Mouse (Mus musculus) cerebellum, postnatal 36 days (tissue): Measurements from ENCODE around the gene Esyt1.
"Not testable (repeated sequence)": the region's sequence is repeated elsewhere in the genome, so short reads cannot be mapped to it uniquely, and the experiment has no call there.

Experiments used
- DNase-seq, 2 experiments: peaks; one replicate each; pipeline ENCODE4 v3.0.0; 2021 to 2022; ENCODE audit warnings: mixed read lengths in 2 of 2

Esyt1 gene

GRCm38 (mm10) chr10:128525671-128526308 lies at the start of gene Esyt1:
TSS of gene Esyt1 (minus strand) at chr10:128525871.
- peak; percentile 89 to 90 for DNase-seq

DNA sequence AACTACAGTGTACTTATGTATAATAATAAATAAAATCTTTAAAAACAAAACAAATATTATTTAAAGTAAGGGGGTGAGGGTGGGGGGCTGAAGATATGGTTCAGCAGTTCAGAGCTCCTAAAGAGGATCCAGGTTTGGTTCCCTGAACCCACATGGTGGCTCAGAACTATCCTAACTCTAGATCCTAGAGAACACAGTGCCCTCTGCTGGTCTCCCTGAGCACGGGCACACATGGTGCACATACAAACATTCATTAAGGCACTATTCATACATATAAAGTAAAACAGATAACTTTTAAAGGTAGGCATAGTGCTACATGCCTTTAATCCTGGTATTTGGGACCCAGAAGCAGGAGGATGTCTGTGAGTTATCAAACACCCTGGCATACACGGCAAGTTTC lies 49.4 kb upstream of the Esyt1 start:
- no peak for DNase-seq

GRCm38 (mm10) chr10:128565788-128566531 lies 40.3 kb upstream of the Esyt1 start, which contains the start of gene Pa2g4:
TSS of gene Pa2g4 (minus strand) at chr10:128565987.
- DNase-seq, result peak; percentile 96 to 98

GRCm38 (mm10) chr10:128565206-128565787 lies 39.6 kb upstream of the Esyt1 start:
- peak in 1 of 2 experiments; percentile 38 for DNase-seq

- no peak for DNase-seq
Observed at GRCm38 (mm10) chr10:128563544-128563943, 37.9 kb upstream of the Esyt1 start.

DNA sequence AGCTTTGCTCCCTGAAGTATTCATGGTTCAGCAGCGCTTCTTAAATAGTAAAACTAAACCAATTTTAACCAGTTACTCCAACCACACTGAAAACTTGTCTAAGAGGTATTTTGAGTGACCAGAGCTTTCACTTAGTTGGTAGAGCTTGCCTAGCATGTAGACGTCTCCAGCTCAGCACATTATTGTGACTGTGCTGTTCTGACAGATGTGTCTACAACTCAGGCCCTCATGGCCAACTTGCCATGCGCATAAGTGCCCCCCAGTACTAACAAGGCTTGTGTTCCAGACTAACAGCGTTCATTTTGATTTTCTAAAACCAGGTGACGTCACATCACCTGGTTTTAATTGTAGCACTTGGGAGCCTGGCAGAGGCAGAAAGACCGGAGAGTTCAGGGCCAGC lies 31.3 kb upstream of the Esyt1 start:
- DNase-seq, result no peak

GRCm38 (mm10) chr10:128556286-128556685 lies 30.6 kb upstream of the Esyt1 start:
- DNase-seq, result no peak

- not testable (repeated sequence) for DNase-seq
Observed at GRCm38 (mm10) chr10:128555567-128555966, 29.9 kb upstream of the Esyt1 start.

DNA sequence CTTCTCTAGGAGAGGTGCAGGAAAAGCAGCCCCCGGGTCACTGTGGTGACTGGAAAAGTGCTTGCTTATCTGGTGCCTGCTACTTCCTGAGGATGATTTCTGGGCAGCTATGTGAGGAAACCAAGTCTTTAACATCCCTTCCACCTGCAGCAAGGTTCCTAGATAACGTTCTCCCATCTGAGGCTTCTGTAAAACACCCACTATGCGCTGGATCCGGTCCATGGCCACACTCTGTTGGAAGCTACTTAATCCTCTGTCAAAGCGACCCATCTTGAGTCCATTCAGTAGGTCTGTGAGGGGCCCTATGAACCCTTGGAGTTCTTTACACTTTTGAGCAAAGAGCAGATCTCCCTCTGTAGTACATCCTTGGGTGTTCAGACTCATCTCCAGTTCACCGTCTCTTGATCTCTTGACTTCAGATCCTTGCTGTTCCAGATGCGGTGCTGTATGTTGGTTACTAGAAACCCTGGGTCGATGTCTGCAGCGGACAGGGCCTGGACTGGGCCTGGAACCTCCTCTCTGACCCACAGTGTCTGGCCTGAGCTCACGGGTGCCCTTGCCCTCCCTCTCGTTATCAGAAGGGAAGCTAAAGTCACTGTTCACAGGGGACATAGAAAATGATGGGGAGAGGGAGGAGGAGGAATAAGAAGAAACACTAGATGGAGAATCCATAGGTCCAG lies 24.6 kb upstream of the Esyt1 start:
- not testable (repeated sequence) for DNase-seq

DNA sequence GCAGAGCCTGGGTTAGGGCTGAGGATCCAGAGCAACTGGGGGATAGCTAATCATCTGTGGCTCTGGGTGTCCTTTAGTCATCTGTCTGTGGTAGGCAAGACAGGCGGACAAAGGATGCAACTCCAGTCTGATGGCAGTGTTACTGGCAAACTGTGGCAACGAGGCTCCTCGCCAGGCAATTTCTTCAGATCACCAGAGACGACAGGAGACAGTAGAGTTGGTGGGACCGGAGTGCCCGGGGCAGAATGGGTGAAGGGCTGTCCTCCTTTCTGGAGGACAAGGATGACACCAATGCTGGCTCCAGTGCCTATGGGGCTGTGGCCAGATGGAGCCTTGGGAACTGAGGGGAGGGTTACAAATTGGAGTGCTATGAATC lies 24.0 kb upstream of the Esyt1 start:
- DNase-seq, result peak; percentile 36 to 38

DNA sequence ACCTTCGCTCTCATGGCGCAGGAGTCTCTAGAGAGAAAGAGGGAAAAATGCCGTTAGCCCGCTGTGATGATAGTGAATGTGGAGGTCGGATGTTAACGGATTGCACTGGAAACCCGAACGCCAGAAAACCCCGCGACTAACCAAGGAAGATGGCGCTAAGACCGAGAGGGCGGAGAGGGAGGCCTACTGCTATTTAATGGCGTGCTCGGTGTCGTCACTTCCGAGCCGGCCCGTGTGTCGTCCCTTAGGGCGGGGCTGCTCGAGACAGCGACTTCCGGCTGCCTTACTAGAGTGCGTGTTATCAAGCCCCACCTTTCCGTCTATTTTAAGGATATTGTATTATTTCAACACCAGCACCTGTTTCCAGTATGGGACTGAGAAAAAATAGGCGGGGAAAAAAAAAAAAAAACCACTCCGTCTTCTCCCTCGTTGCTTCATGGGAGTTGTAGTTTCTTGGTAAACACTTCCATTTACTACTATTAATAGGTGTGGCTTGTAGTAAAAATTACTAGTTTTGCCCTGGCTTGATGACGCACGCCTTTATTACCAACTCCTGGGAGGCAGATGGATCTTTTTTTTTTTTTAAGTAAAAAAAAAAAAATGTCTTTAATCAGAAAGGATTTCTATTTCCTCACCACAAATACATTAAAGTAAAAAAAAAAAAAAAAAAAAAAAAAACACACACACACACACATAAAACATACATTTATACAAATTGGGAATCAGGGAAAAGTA lies 23.4 kb upstream of the Esyt1 start, which contains the start of gene Rpl41:
Rpl41 (minus strand) TSS at position 359 of the 735 bp plus-strand sequence.
- DNase-seq, result peak; percentile 88 to 90

- DNase-seq, result peak in 1 of 2 experiments; percentile 59
Observed at GRCm38 (mm10) chr10:128548051-128548791, 22.6 kb upstream of the Esyt1 start.

GRCm38 (mm10) chr10:128547361-128548032 lies 21.8 kb upstream of the Esyt1 start, which contains the start of gene Zc3h10:
TSS of gene Zc3h10 (minus strand) at chr10:128547774.
- peak; percentile 93 for DNase-seq

GRCm38 (mm10) chr10:128546787-128547186 lies 21.1 kb upstream of the Esyt1 start:
- DNase-seq, result no peak

GRCm38 (mm10) chr10:128546361-128546760 lies 20.7 kb upstream of the Esyt1 start:
- no peak for DNase-seq

GRCm38 (mm10) chr10:128545570-128545898 lies 19.9 kb upstream of the Esyt1 start:
- no peak for DNase-seq

DNA sequence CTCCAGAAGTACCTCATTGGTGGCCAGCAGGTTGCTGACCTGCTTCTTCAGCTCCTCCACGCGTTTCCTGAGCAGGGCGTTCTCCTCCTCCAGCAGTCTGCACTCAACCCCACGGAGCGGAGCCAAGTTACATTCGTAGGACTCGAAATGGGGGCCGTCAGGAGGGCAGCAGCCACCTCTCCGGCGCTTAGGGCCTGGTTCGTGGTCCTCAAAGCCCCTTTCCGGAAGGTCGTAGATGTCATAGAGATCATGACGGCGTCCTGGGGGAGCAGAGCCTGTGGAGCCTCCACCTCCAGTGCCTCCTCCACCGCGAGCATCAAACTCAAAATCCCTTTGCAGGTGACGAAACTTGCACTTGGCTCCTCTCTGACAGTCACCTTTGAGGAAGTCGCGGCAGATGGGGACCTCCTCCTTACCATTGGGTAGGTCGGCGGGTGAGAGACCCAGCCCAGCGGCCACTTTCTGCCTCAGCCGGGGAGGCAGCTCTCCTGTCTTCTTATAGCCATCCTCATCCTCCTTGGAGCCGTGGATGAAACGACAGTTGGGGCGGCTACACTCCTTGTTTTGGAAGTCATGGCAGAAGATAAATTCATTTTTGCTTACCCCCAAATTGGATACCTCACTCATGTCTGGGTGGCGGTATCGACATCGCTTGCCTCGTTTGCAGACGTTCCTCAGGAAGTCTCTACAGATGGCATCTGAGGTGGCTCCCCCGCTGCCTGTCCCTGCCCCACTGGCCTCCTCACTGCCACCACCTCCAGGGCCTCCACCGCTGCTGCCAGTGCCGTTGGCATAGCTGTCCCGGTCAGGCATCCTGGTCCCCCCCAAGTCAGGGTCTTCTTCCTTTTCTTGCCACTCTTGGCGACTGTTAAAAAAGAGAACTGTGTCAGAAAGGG lies 19.3 kb upstream of the Esyt1 start:
- no peak for DNase-seq

- no peak for DNase-seq
Observed at GRCm38 (mm10) chr10:128544151-128544657, 18.5 kb upstream of the Esyt1 start.

GRCm38 (mm10) chr10:128543100-128543499 lies 17.4 kb upstream of the Esyt1 start:
- no peak for DNase-seq

- no peak for DNase-seq
Observed at GRCm38 (mm10) chr10:128538340-128538870, 12.7 kb upstream of the Esyt1 start.
